In genomic region chr3:138442203-138442602, GRCm38 (mm10) we compare ENCODE assay signal across 8 mouse cellular contexts. TPM values are rescaled to one million over a fixed set of nuclear protein-coding genes. Genes with fewer than 3 reads are reported as not detected.
DNase-seq lines count a peak whose midpoint lies in the region; ATAC-seq and TF ChIP-seq lines count a peak whose summit lies in the region.

No protein-coding gene starts in this region.

- H3K4me3 ChIP-seq in heart, embryonic 12.5 days: peak overlapping the region; percentile 77
- peak overlapping the region; percentile 80 to 89 for H3K4me3 ChIP-seq in ES-E14 (ENCODE audit: insufficient read depth in 1 of 2, low read depth in 1 of 2, low read length in 2 of 2, poor library complexity in 1 of 2, severe bottlenecking in 1 of 2)
- H3K4me3 ChIP-seq in hindbrain, embryonic 10.5 days: peak overlapping the region; percentile 94

- peak overlapping the region; percentile 53 for H3K27ac ChIP-seq in heart, embryonic 12.5 days (ENCODE audit: poor library complexity, severe bottlenecking)
- peak overlapping the region; percentile 50; the same call in 1 of the 2 replicates for H3K27ac ChIP-seq in ES-E14 (ENCODE audit: insufficient read depth, low read depth, low read length, poor library complexity, severe bottlenecking)
- H3K27ac ChIP-seq in hindbrain, embryonic 10.5 days: peak overlapping the region; percentile 96

- WGBS in heart, embryonic 12.5 days: 6% methylated on average over 9 of the region's 9 CpGs
- 3% methylated on average over 9 of the region's 9 CpGs for WGBS in hindbrain, embryonic 10.5 days

- in situ Hi-C loops in ES-E14 (cut with MboI; ENCODE audit: low sequenced_read_pairs in 2 of 2, unreplicated experiment in 2 of 2): no loop called here

- intact Hi-C loops in heart, postnatal 10 days (cut with DNase I): loop anchor here (2.0 to 5.0 kb wide), 2 partner anchors 47 to 635 kb away; partner anchors contain the start of genes Metap1 and Rap1gds1

- H3K4me1 ChIP-seq in heart, embryonic 12.5 days (replicated peaks): peaks cover 10% of the 10 kb centered on the region
- H3K4me1 ChIP-seq in ES-E14 (ENCODE audit: control insufficient read depth in 2 of 2, insufficient read depth in 2 of 2, low read length in 2 of 2, poor library complexity in 1 of 2): peaks cover 0 to 9% of the 10 kb centered on the region in 2 experiments; a peak in 2 of 4 replicates
- peaks cover 34% of the 10 kb centered on the region for H3K4me1 ChIP-seq in hindbrain, embryonic 10.5 days (replicated peaks)

- peaks cover 24% of the 10 kb centered on the region for H3K36me3 ChIP-seq in heart, embryonic 12.5 days
- H3K36me3 ChIP-seq in ES-E14 (ENCODE audit: control insufficient read depth, insufficient read depth, low read length, poor library complexity, severe bottlenecking): peaks cover 17% of the 10 kb centered on the region
- peaks cover 24% of the 10 kb centered on the region for H3K36me3 ChIP-seq in hindbrain, embryonic 10.5 days

- H3K9ac ChIP-seq in heart, embryonic 12.5 days: peak overlapping the region; percentile 88
- H3K9ac ChIP-seq in ES-E14 (ENCODE audit: insufficient read depth, low read depth, low read length, poor library complexity, severe bottlenecking): peak overlapping the region; percentile 87

- H3K27me3 ChIP-seq in heart, embryonic 12.5 days (replicated peaks): no peaks in the 10 kb centered on the region
- no peaks in the 10 kb centered on the region for H3K27me3 ChIP-seq in hindbrain, embryonic 10.5 days (ENCODE audit: insufficient read depth, poor library complexity, severe bottlenecking)

- DNase-seq in heart, postnatal 10 days: no peak
- DNase-seq in ES-E14 (ENCODE audit: low read depth, low spot score): no peak
- DNase-seq in hindbrain, embryonic 10.5 days (ENCODE audit: low spot score): no peak
- no peak for DNase-seq in right cerebral cortex, postnatal 25 days
- DNase-seq in ovary, postnatal 10 days (ENCODE audit: low spot score): no peak
- no peak for DNase-seq in urinary bladder, postnatal 14 days (ENCODE audit: low spot score)

- no peaks in the 10 kb centered on the region for H3K9me3 ChIP-seq in heart, embryonic 12.5 days (replicated peaks)
- H3K9me3 ChIP-seq in ES-E14 (ENCODE audit: control insufficient read depth, insufficient read depth, low read depth, low read length): no peaks in the 10 kb centered on the region
- H3K9me3 ChIP-seq in hindbrain, embryonic 10.5 days: no peaks in the 10 kb centered on the region

- no peak; the same call in 1 of the 2 replicates for ATAC-seq in heart, embryonic 12.5 days (ENCODE audit: insufficient number of reproducible peaks, low FRiP score)
- peak; percentile 47 for ATAC-seq in megakaryocyte progenitor cell, adult 5-6 weeks (replicated peaks; ENCODE audit: poor library complexity)

- peak overlapping the region; percentile 83 for H3K4me2 ChIP-seq in heart, embryonic 12.5 days

TF ChIP-seq in ES-E14, 5 proteins besides CTCF, POLR2A, EP300 and RAD21:
- TF ChIP-seq CHD2 (IDR thresholded peaks at IDR 0.05; ENCODE audit: low read depth, low read length): no peak
- TF ChIP-seq ZC3H11A (IDR thresholded peaks at IDR 0.05; ENCODE audit: borderline replicate concordance, low read depth, low read length): no peak
- TF ChIP-seq MAFK (IDR thresholded peaks at IDR 0.05; ENCODE audit: insufficient read depth, low read depth, low read length): no peak
- TF ChIP-seq ZNF384 (IDR thresholded peaks at IDR 0.05; ENCODE audit: low read depth, low read length): no peak
- no peak for TF ChIP-seq HCFC1 (IDR thresholded peaks at IDR 0.05; ENCODE audit: borderline replicate concordance, insufficient read depth, low read length)

RNA-seq across cellular contexts. Expression of gene Adh5, which starts 0.7 kb away (rescaled TPM):
- 153 and 159 TPM in 2 replicates for polyA plus RNA-seq in heart, embryonic 12.5 days (2016; fragmentation: Nextera tagmentation; extraction: Ambion mirVana)
- 100 to 1,000 TPM; 106 to 112 TPM for total RNA-seq in heart, postnatal 10 days (2021)
- 222 and 245 TPM in 2 replicates for total RNA-seq in ES-E14 (2012; rRNA removed)
- 255 and 261 TPM in 2 replicates for polyA plus RNA-seq in hindbrain, embryonic 10.5 days (2016; fragmentation: Nextera tagmentation; extraction: Ambion mirVana)
- total RNA-seq in megakaryocyte progenitor cell, adult 5-6 weeks (2015): 114 and 130 TPM in 2 replicates
- total RNA-seq in megakaryocyte progenitor cell, adult 5-6 weeks (2017): 125 and 126 TPM in 2 replicates

RNA-seq across cellular contexts. Expression of gene Adh4, which starts 26.9 kb away (rescaled TPM):
- not detected in 2 replicates for polyA plus RNA-seq in heart, embryonic 12.5 days (2016; fragmentation: Nextera tagmentation; extraction: Ambion mirVana)
- total RNA-seq in heart, postnatal 10 days (2021): not detected
- 0.48 and 0.98 TPM in 2 replicates for total RNA-seq in ES-E14 (2012; rRNA removed)
- not detected in 2 replicates for polyA plus RNA-seq in hindbrain, embryonic 10.5 days (2016; fragmentation: Nextera tagmentation; extraction: Ambion mirVana)
- not detected in 2 replicates for total RNA-seq in megakaryocyte progenitor cell, adult 5-6 weeks (2015)
- not detected in 2 replicates for total RNA-seq in megakaryocyte progenitor cell, adult 5-6 weeks (2017)

RNA-seq across cellular contexts. Expression of gene Metap1, which starts 47.1 kb away (rescaled TPM):
- polyA plus RNA-seq in heart, embryonic 12.5 days (2016; fragmentation: Nextera tagmentation; extraction: Ambion mirVana): 38.8 and 40.9 TPM in 2 replicates
- total RNA-seq in heart, postnatal 10 days (2021): 10 to 100 TPM; 45.3 to 45.5 TPM
- total RNA-seq in ES-E14 (2012; rRNA removed): 50.8 and 67.7 TPM in 2 replicates
- polyA plus RNA-seq in hindbrain, embryonic 10.5 days (2016; fragmentation: Nextera tagmentation; extraction: Ambion mirVana): 51.3 and 53.8 TPM in 2 replicates
- total RNA-seq in megakaryocyte progenitor cell, adult 5-6 weeks (2015): 42.0 and 45.9 TPM in 2 replicates
- total RNA-seq in megakaryocyte progenitor cell, adult 5-6 weeks (2017): 47.6 and 61.4 TPM in 2 replicates
